Mouse (Mus musculus) megakaryocyte, embryonic 14.5 days (primary cell): Measurements from ENCODE around the gene Mcat.

Experiments
- FLI1 ChIP-seq: IDR thresholded peaks from 2 replicates; pipeline ENCODE4 v1.6.1; 2012; ENCODE audit warnings: low read length, inconsistent platforms, mixed read lengths
- GATA1 ChIP-seq: IDR thresholded peaks from 3 replicates; pipeline ENCODE4 v1.6.1; 2012; ENCODE audit warnings: mixed read lengths, low read length, inconsistent platforms, borderline replicate concordance

DNA sequence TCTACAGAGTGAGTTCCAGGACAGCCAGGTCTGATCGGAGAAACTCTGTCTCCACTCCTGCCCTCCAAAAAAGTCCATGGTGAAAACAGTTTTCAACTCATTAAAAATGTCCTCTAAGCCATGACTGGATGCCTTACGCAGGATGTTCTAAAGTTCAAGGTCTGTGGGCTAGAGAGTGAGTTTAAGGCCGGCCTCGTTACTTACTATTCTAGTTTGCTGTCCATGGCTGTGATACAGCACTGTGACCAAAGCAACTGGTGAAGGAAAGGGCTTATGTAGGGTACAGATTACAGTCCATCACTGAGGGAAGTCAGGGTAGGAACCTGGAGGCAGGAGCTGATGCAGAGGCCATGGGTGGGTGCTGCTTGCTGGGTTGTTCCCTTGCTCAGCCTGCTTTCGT is 5.0 kb upstream of the Mcat start:
- no peak for TF ChIP-seq FLI1
- TF ChIP-seq GATA1 = no peak
